Mouse (Mus musculus): Measurements from ENCODE around the gene Gm20481. TPM values are rescaled to one million over a fixed set of nuclear protein-coding genes. Genes with fewer than 3 reads are reported as not detected.
"Not testable (repeated sequence)": the region's sequence is repeated elsewhere in the genome, so short reads cannot be mapped to it uniquely, and the experiment has no call there.

Gene Gm20481
- polyA plus RNA-seq, 1 experiment from 2014 or later: not detected

- no peak for ATAC-seq
- WGBS: 97% methylated on average over 10 of the region's 10 CpGs
- Histone ChIP-seq H3K27me3 (ENCODE audit: control insufficient read depth, insufficient read depth, low read depth, low read length) (no peaks in the 10 kb centered on the region), H3K36me3 (ENCODE audit: control insufficient read depth, insufficient read depth, low read length) (peaks cover 29% of the 10 kb centered on the region), H3K9me3 (replicated peaks; ENCODE audit: control insufficient read depth, low read length, poor library complexity, severe bottlenecking) (no peaks in the 10 kb centered on the region), H3K27ac (ENCODE audit: low read length) (no peak overlapping the region), H3K9ac (ENCODE audit: low read depth, low read length) (no peak overlapping the region), H3K4me2 (ENCODE audit: low read length) (no peak overlapping the region), H3K4me1 (ENCODE audit: control insufficient read depth, insufficient read depth, low read length) (peaks cover 16% of the 10 kb centered on the region), H3K4me3 (ENCODE audit: low read depth, low read length) (no peak overlapping the region)
Observed at GRCm38 (mm10) chr17:35005158-35005557, 35.4 kb downstream of the Gm20481 start.

GRCm38 (mm10) chr17:35005902-35006301, 36.2 kb downstream of the Gm20481 start:
- 97% methylated on average over 4 of the region's 5 CpGs for WGBS
- ATAC-seq; H3K9ac ChIP-seq (ENCODE audit: low read depth, low read length); H3K27me3 ChIP-seq (ENCODE audit: control insufficient read depth, insufficient read depth, low read depth, low read length); H3K4me3 ChIP-seq (ENCODE audit: low read depth, low read length); H3K27ac ChIP-seq (ENCODE audit: low read length); H3K4me2 ChIP-seq (ENCODE audit: low read length); H3K9me3 ChIP-seq (replicated peaks; ENCODE audit: control insufficient read depth, low read length, poor library complexity, severe bottlenecking): not testable (repeated sequence)
- H3K4me1 ChIP-seq (ENCODE audit: control insufficient read depth, insufficient read depth, low read length): peaks cover 15% of the 10 kb centered on the region
- peaks cover 34% of the 10 kb centered on the region for H3K36me3 ChIP-seq (ENCODE audit: control insufficient read depth, insufficient read depth, low read length)

GRCm38 (mm10) chr17:35007387-35007991, 37.8 kb downstream of the Gm20481 start:
- ATAC-seq: no peak
- H3K27me3 ChIP-seq (ENCODE audit: control insufficient read depth, insufficient read depth, low read depth, low read length): no peaks in the 10 kb centered on the region
- H3K9me3 ChIP-seq (replicated peaks; ENCODE audit: control insufficient read depth, low read length, poor library complexity, severe bottlenecking): no peaks in the 10 kb centered on the region
- H3K4me2 ChIP-seq (ENCODE audit: low read length): no peak overlapping the region
- H3K9ac ChIP-seq (ENCODE audit: low read depth, low read length): no peak overlapping the region
- peaks cover 10% of the 10 kb centered on the region for H3K4me1 ChIP-seq (ENCODE audit: control insufficient read depth, insufficient read depth, low read length)
- 97% methylated on average over 7 of the region's 7 CpGs for WGBS
- peaks cover 49% of the 10 kb centered on the region for H3K36me3 ChIP-seq (ENCODE audit: control insufficient read depth, insufficient read depth, low read length)
- no peak overlapping the region for H3K4me3 ChIP-seq (ENCODE audit: low read depth, low read length)
- no peak overlapping the region for H3K27ac ChIP-seq (ENCODE audit: low read length)

- peaks cover 65% of the 10 kb centered on the region for H3K36me3 ChIP-seq (ENCODE audit: control insufficient read depth, insufficient read depth, low read length)
- H3K27ac ChIP-seq (ENCODE audit: low read length): no peak overlapping the region
- H3K27me3 ChIP-seq (ENCODE audit: control insufficient read depth, insufficient read depth, low read depth, low read length): no peaks in the 10 kb centered on the region
- no peaks in the 10 kb centered on the region for H3K9me3 ChIP-seq (replicated peaks; ENCODE audit: control insufficient read depth, low read length, poor library complexity, severe bottlenecking)
- no peak overlapping the region for H3K9ac ChIP-seq (ENCODE audit: low read depth, low read length)
- no peak overlapping the region for H3K4me3 ChIP-seq (ENCODE audit: low read depth, low read length)
- H3K4me2 ChIP-seq (ENCODE audit: low read length): no peak overlapping the region
- ATAC-seq: no peak
- no peaks in the 10 kb centered on the region for H3K4me1 ChIP-seq (ENCODE audit: control insufficient read depth, insufficient read depth, low read length)
- 85% methylated on average over 7 of the region's 7 CpGs for WGBS
Observed at GRCm38 (mm10) chr17:35009586-35009985, 39.9 kb downstream of the Gm20481 start.

- H3K4me3 ChIP-seq (ENCODE audit: low read depth, low read length): no peak overlapping the region
- H3K36me3 ChIP-seq (ENCODE audit: control insufficient read depth, insufficient read depth, low read length): peaks cover 64% of the 10 kb centered on the region
- H3K9me3 ChIP-seq (replicated peaks; ENCODE audit: control insufficient read depth, low read length, poor library complexity, severe bottlenecking): no peaks in the 10 kb centered on the region
- 96% methylated on average over 8 of the region's 8 CpGs for WGBS
- no peak for ATAC-seq
- no peak overlapping the region for H3K4me2 ChIP-seq (ENCODE audit: low read length)
- no peak overlapping the region for H3K9ac ChIP-seq (ENCODE audit: low read depth, low read length)
- no peak overlapping the region for H3K27ac ChIP-seq (ENCODE audit: low read length)
- no peaks in the 10 kb centered on the region for H3K27me3 ChIP-seq (ENCODE audit: control insufficient read depth, insufficient read depth, low read depth, low read length)
- H3K4me1 ChIP-seq (ENCODE audit: control insufficient read depth, insufficient read depth, low read length): no peaks in the 10 kb centered on the region; the same call in 1 of the 2 replicates
Observed at GRCm38 (mm10) chr17:35011440-35011839, 41.7 kb downstream of the Gm20481 start.

- H3K36me3 ChIP-seq (ENCODE audit: control insufficient read depth, insufficient read depth, low read length): peaks cover 63% of the 10 kb centered on the region
- WGBS: 94% methylated on average over 13 of the region's 13 CpGs
- no peak for ATAC-seq
Observed at GRCm38 (mm10) chr17:35012430-35012829, 42.7 kb downstream of the Gm20481 start.

GRCm38 (mm10) chr17:35013221-35013620, 43.5 kb downstream of the Gm20481 start:
- Histone ChIP-seq H3K36me3 (ENCODE audit: control insufficient read depth, insufficient read depth, low read length) (peaks cover 58% of the 10 kb centered on the region), H3K9me3 (replicated peaks; ENCODE audit: control insufficient read depth, low read length, poor library complexity, severe bottlenecking) (no peaks in the 10 kb centered on the region), H3K27ac (ENCODE audit: low read length) (no peak overlapping the region), H3K9ac (ENCODE audit: low read depth, low read length) (no peak overlapping the region), H3K4me1 (ENCODE audit: control insufficient read depth, insufficient read depth, low read length) (no peaks in the 10 kb centered on the region; the same call in 1 of the 2 replicates), H3K4me2 (ENCODE audit: low read length) (no peak overlapping the region), H3K4me3 (ENCODE audit: low read depth, low read length) (no peak overlapping the region), H3K27me3 (ENCODE audit: control insufficient read depth, insufficient read depth, low read depth, low read length) (no peaks in the 10 kb centered on the region)
- 83% methylated on average over 6 of the region's 6 CpGs for WGBS
- no peak for ATAC-seq

More at GRCm38 (mm10) chr17:35012430-35012829, 42.7 kb downstream of the Gm20481 start:
- no peak overlapping the region for H3K27ac ChIP-seq (ENCODE audit: low read length)
- H3K4me3 ChIP-seq (ENCODE audit: low read depth, low read length): no peak overlapping the region
- no peaks in the 10 kb centered on the region for H3K27me3 ChIP-seq (ENCODE audit: control insufficient read depth, insufficient read depth, low read depth, low read length)
- H3K4me2 ChIP-seq (ENCODE audit: low read length): no peak overlapping the region
- H3K9me3 ChIP-seq (replicated peaks; ENCODE audit: control insufficient read depth, low read length, poor library complexity, severe bottlenecking): no peaks in the 10 kb centered on the region
- no peaks in the 10 kb centered on the region; the same call in 1 of the 2 replicates for H3K4me1 ChIP-seq (ENCODE audit: control insufficient read depth, insufficient read depth, low read length)
- no peak overlapping the region for H3K9ac ChIP-seq (ENCODE audit: low read depth, low read length)

GRCm38 (mm10) chr17:35015296-35015695, 45.6 kb downstream of the Gm20481 start:
- no peaks in the 10 kb centered on the region; the same call in 1 of the 2 replicates for H3K4me1 ChIP-seq (ENCODE audit: control insufficient read depth, insufficient read depth, low read length)
- H3K27ac ChIP-seq (ENCODE audit: low read length): no peak overlapping the region
- no peak for ATAC-seq
- H3K27me3 ChIP-seq (ENCODE audit: control insufficient read depth, insufficient read depth, low read depth, low read length): no peaks in the 10 kb centered on the region
- H3K9ac ChIP-seq (ENCODE audit: low read depth, low read length): no peak overlapping the region
- no peak overlapping the region for H3K4me3 ChIP-seq (ENCODE audit: low read depth, low read length)
- H3K9me3 ChIP-seq (replicated peaks; ENCODE audit: control insufficient read depth, low read length, poor library complexity, severe bottlenecking): no peaks in the 10 kb centered on the region
- WGBS: 90% methylated on average over 13 of the region's 16 CpGs
- peaks cover 51% of the 10 kb centered on the region for H3K36me3 ChIP-seq (ENCODE audit: control insufficient read depth, insufficient read depth, low read length)
- no peak overlapping the region for H3K4me2 ChIP-seq (ENCODE audit: low read length)

- Histone ChIP-seq H3K36me3 (ENCODE audit: control insufficient read depth, insufficient read depth, low read length) (peaks cover 42% of the 10 kb centered on the region), H3K27me3 (ENCODE audit: control insufficient read depth, insufficient read depth, low read depth, low read length) (no peaks in the 10 kb centered on the region), H3K27ac (ENCODE audit: low read length) (no peak within 1 kb of the TSS), H3K4me3 (ENCODE audit: low read depth, low read length) (no peak within 1 kb of the TSS), H3K4me1 (ENCODE audit: control insufficient read depth, insufficient read depth, low read length) (no peaks in the 10 kb centered on the region; the same call in 1 of the 2 replicates), H3K4me2 (ENCODE audit: low read length) (no peak within 1 kb of the TSS), H3K9me3 (replicated peaks; ENCODE audit: control insufficient read depth, low read length, poor library complexity, severe bottlenecking) (no peaks in the 10 kb centered on the region), H3K9ac (ENCODE audit: low read depth, low read length) (no peak within 1 kb of the TSS)
- WGBS: 62% methylated on average over 12 of the region's 12 CpGs
- ATAC-seq: peak; percentile 44; the same call in 1 of the 2 replicates
Observed at GRCm38 (mm10) chr17:35016376-35016775, 46.7 kb downstream of the Gm20481 start, which contains the start of gene Vwa7. Gene Vwa7, plus strand, starts transcription at chr17:35016579.

All from midbrain, embryonic 16.5 days (tissue).